In the genomic region with DNA sequence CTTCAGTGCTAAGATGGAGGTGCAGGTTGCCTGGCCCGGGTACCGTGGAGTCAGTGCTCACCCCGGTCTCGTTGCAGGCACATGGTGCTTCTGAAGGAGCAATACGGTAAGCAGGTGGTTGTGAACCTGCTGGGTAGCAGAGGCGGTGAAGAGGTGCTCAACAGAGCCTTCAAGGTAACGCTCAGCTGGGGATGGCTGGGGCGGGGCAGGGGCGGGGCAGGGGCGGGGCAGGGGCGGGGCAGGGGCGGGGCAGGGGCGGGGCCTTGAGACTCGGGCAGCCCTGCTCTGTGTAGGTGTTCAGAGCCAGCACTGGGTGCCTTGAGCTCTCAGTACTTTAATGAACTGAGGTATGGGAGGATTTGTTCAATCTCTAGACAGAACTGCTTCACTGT, we compare ENCODE assay signal across 8 mouse cellular contexts.
DNase-seq lines count a peak whose midpoint lies in the region; ATAC-seq and TF ChIP-seq lines count a peak whose summit lies in the region.

No protein-coding gene starts in this region.

- no peak overlapping the region for H3K4me2 ChIP-seq in forebrain, embryonic 15.5 days (replicated peaks)
- peak overlapping the region; percentile 20; the same call in 1 of the 2 replicates for H3K4me2 ChIP-seq in liver, embryonic 15.5 days

- H3K4me3 ChIP-seq in gastrocnemius, adult 2 months, result no peak overlapping the region
- H3K4me3 ChIP-seq in forebrain, embryonic 15.5 days, result no peak overlapping the region
- H3K4me3 ChIP-seq in liver, embryonic 15.5 days (replicated peaks), result no peak overlapping the region

- TF ChIP-seq CTCF in gastrocnemius, adult 2 months (IDR thresholded peaks at IDR 0.05), result no peak

- no peak overlapping the region for H3K9ac ChIP-seq in forebrain, embryonic 15.5 days (replicated peaks)
- no peak overlapping the region for H3K9ac ChIP-seq in liver, embryonic 15.5 days

- no peak for DNase-seq in gastrocnemius, adult 2 months
- no peak for DNase-seq in gastrocnemius, adult 18-20 months (ENCODE audit: low spot score)
- peak; percentile 34 to 39 for DNase-seq in B cell, adult 2 months
- no peak for DNase-seq in adrenal gland, postnatal 10 days
- no peak for DNase-seq in ovary, postnatal 14 days (ENCODE audit: low spot score)
- DNase-seq in left cerebral cortex, adult 8-10 months (ENCODE audit: low spot score in 2 of 2), result no peak

- H3K9me3 ChIP-seq in forebrain, embryonic 15.5 days, result no peaks in the 10 kb centered on the region
- H3K9me3 ChIP-seq in liver, embryonic 15.5 days (replicated peaks), result no peaks in the 10 kb centered on the region

- 16% methylated on average over 14 of the region's 14 CpGs for WGBS in forebrain, embryonic 15.5 days
- 17% methylated on average over 14 of the region's 14 CpGs for WGBS in liver, embryonic 15.5 days (ENCODE audit: insufficient replicate concordance)

- peaks cover 16% of the 10 kb centered on the region for H3K4me1 ChIP-seq in forebrain, embryonic 15.5 days
- peaks cover 20% of the 10 kb centered on the region for H3K4me1 ChIP-seq in liver, embryonic 15.5 days (replicated peaks)

- intact Hi-C loops in gastrocnemius, adult 2 months (cut with DNase I), result no loop called here

- peak; percentile 54 for ATAC-seq in forebrain, embryonic 15.5 days (replicated peaks)
- ATAC-seq in liver, embryonic 15.5 days (ENCODE audit: insufficient read depth), result peak; percentile 72

- H3K27me3 ChIP-seq in forebrain, embryonic 15.5 days, result no peaks in the 10 kb centered on the region
- no peaks in the 10 kb centered on the region for H3K27me3 ChIP-seq in liver, embryonic 15.5 days

- H3K27ac ChIP-seq in gastrocnemius, adult 2 months, result peak overlapping the region; percentile 84
- no peak overlapping the region for H3K27ac ChIP-seq in forebrain, embryonic 15.5 days (replicated peaks)
- H3K27ac ChIP-seq in liver, embryonic 15.5 days (replicated peaks), result no peak overlapping the region

- no peaks in the 10 kb centered on the region for H3K36me3 ChIP-seq in forebrain, embryonic 15.5 days
- H3K36me3 ChIP-seq in liver, embryonic 15.5 days (replicated peaks), result no peaks in the 10 kb centered on the region; the same call in 1 of the 2 replicates

Comparison
In these comparisons a context has a peak if more than half of its experiments do, and no peak if none do; other contexts are left out.
1. DNase-seq: peak in B cell, adult 2 months (2 of 2); none in gastrocnemius, adult 2 months (single experiment), gastrocnemius, adult 18-20 months (single experiment), adrenal gland, postnatal 10 days (single experiment), ovary, postnatal 14 days (single experiment) and left cerebral cortex, adult 8-10 months (0 of 2).